Mouse (Mus musculus) midbrain, embryonic 10.5 days (tissue): ENCODE data around the gene Gm6812. TPM values are rescaled to one million over a fixed set of nuclear protein-coding genes. Genes with fewer than 3 reads are reported as not detected.
"Not testable (repeated sequence)": the region's sequence is repeated elsewhere in the genome, so short reads cannot be mapped to it uniquely, and the experiment has no call there.

Experiments
- DNase-seq: peaks from one replicate; pipeline ENCODE4 v3.0.0-alpha.2; 2017; ENCODE audit warnings: low spot score
- H3K27ac ChIP-seq: fragments of 300-500 bp; sonication (generic); replicated peaks from 2 replicates; pipeline ENCODE4 v1.5.1; 2016; ENCODE audit warnings: mild to moderate bottlenecking
- H3K27me3 ChIP-seq: fragments of 300-500 bp; sonication (generic); 2 replicates; pipeline ENCODE4 v1.6.1; 2016; ENCODE audit warnings: low read depth, mild to moderate bottlenecking; ENCODE audit not compliant: poor library complexity, severe bottlenecking
- H3K36me3 ChIP-seq: fragments of 300-500 bp; sonication (generic); 2 replicates; pipeline ENCODE4 v1.6.1; 2016; ENCODE audit warnings: mild to moderate bottlenecking, moderate library complexity
- H3K4me1 ChIP-seq: fragments of 300-500 bp; sonication (generic); 2 replicates; pipeline ENCODE4 v1.6.1; 2016
- H3K4me3 ChIP-seq: fragments of 300-500 bp; sonication (generic); 2 replicates; pipeline ENCODE4 v1.5.1; 2016; ENCODE audit warnings: mild to moderate bottlenecking, moderate library complexity
- H3K9me3 ChIP-seq: fragments of 300-500 bp; sonication (generic); replicated peaks from 2 replicates; pipeline ENCODE4 v1.6.1; 2016; ENCODE audit warnings: mild to moderate bottlenecking
- WGBS: fragments of 180-500 bp; shearing (Covaris S2); methylation state at CpG from one replicate; pipeline ENCODE4 v1.1.7; 2016; 5-methylcytosine and 5-hydroxymethylcytosine counted together
- polyA plus RNA-seq: library from polyadenylated mRNA; unstranded; fragments of >200 nt; fragmentation: Nextera tagmentation; extraction: Ambion mirVana; gene quantifications from 2 replicates; pipeline ENCODE4 v1.2.1, GENCODE M21; 2016

The Gm6812 gene
- polyA plus RNA-seq: not detected in 2 replicates

- H3K9me3 ChIP-seq, H3K27ac ChIP-seq, H3K27me3 ChIP-seq, H3K4me1 ChIP-seq, DNase-seq, H3K36me3 ChIP-seq, H3K4me3 ChIP-seq: not testable (repeated sequence)
- WGBS: 80% methylated on average over 5 of the region's 5 CpGs
Measured at GRCm38 (mm10) chrX:68892953-68893352, at the start of gene Gm6812. Gene Gm6812, minus strand, starts transcription at chrX:68893053.

GRCm38 (mm10) chrX:68865145-68865544, 27.7 kb downstream of the Gm6812 start:
- no peaks in the 10 kb centered on the region for H3K4me1 ChIP-seq
- DNase-seq: no peak
- WGBS: 40% methylated on average over 2 of the region's 2 CpGs
- no peaks in the 10 kb centered on the region for H3K36me3 ChIP-seq
- H3K27ac ChIP-seq: no peak overlapping the region
- no peak overlapping the region for H3K4me3 ChIP-seq
- no peaks in the 10 kb centered on the region for H3K9me3 ChIP-seq
- H3K27me3 ChIP-seq: no peaks in the 10 kb centered on the region

Other genes with a start within 250 kb of the Gm6812 start
- gene Fmr1, start 214.5 kb downstream of the Gm6812 start, polyA plus RNA-seq: 55.4 and 58.0 TPM in 2 replicates
- 0.20 and 0.48 TPM in 2 replicates for gene Fmr1nb, start 131.2 kb downstream of the Gm6812 start, polyA plus RNA-seq
- 2.1 and 2.6 TPM in 2 replicates for gene Gm14698, start 72.0 kb downstream of the Gm6812 start, polyA plus RNA-seq